Comparison of ENCODE assay signal across 18 mouse cellular contexts in the genomic region with DNA sequence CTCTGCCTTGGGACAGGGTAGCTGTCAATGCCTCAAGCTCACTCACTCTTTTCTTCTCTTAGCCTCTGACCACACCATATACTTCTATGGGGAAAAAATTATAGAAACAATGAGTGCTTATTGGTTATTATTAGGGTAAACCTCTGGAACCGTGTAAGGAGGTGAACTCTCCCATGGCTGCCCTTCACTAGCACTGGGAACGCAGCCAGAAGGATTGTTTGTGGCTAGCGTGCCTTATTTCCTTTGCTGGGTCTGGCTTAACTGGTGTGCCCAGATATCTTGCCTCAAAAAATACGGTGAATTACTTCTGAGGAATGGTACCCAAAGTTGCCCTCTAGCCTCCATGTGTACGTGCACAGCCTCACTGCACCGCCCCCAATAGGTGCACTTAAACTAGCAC. TPM values are rescaled to one million over a fixed set of nuclear protein-coding genes. Genes with fewer than 3 reads are reported as not detected.
DNase-seq lines count a peak whose midpoint lies in the region; ATAC-seq lines count a peak whose summit lies in the region.
"Had no signal": no experiment of that assay in that cellular context is flagged by ENCODE, and none has a peak within 500 bp of the region (broad histone marks: within the 10 kb centered on the region; RNA-seq: fewer than 3 reads in every experiment).

No protein-coding gene starts in this region.

- peak; percentile 19; the same call in 1 of the 2 replicates for ATAC-seq in lung, embryonic 15.5 days (ENCODE audit: borderline replicate concordance, extremely low read depth, low FRiP score, low TSS enrichment)

- no peaks in the 10 kb centered on the region for H3K9me3 ChIP-seq in lung, embryonic 15.5 days
- H3K9me3 ChIP-seq: forebrain, embryonic 12.5 days; liver, embryonic 13.5 days; stomach, embryonic 15.5 days had no signal

- H3K4me2 ChIP-seq in lung, embryonic 15.5 days = no peak overlapping the region
- H3K4me2 ChIP-seq: forebrain, embryonic 12.5 days; limb, embryonic 12.5 days; liver, embryonic 13.5 days; stomach, embryonic 15.5 days had no signal

- peaks cover 40% of the 10 kb centered on the region for H3K4me1 ChIP-seq in lung, embryonic 15.5 days
- H3K4me1 ChIP-seq: forebrain, embryonic 12.5 days; limb, embryonic 12.5 days; liver, embryonic 13.5 days had no signal

- H3K27ac ChIP-seq in lung, embryonic 15.5 days = 0 out of 2 replicates have a peak overlapping the region, but pooled peaks have one; percentile 1
- H3K27ac ChIP-seq: forebrain, embryonic 12.5 days; heart, adult 2 months; hindbrain, embryonic 10.5 days; layer of hippocampus, adult 2 months; left cerebral cortex, adult 2 months; limb, embryonic 12.5 days; liver, embryonic 13.5 days; stomach, embryonic 15.5 days had no signal

- H3K36me3 ChIP-seq in lung, embryonic 15.5 days = peaks cover 17% of the 10 kb centered on the region
- H3K36me3 ChIP-seq: forebrain, embryonic 12.5 days; hindbrain, embryonic 10.5 days; limb, embryonic 12.5 days; liver, embryonic 13.5 days; stomach, embryonic 15.5 days had no signal

- 57% methylated on average over 6 of the region's 6 CpGs for WGBS in lung, embryonic 15.5 days

- peak; percentile 44 for DNase-seq in adrenal gland, postnatal 14 days
- no peak for DNase-seq in adrenal gland, adult 8-10 months
- DNase-seq in lung, postnatal 4 days = no peak
- DNase-seq in adipocyte (ENCODE audit: low spot score) = peak; percentile 85
- peak; percentile 54 for DNase-seq in kidney, postnatal 10 days
- DNase-seq in embryo, embryonic 10.5 days (ENCODE audit: low spot score) = no peak
- no peak for DNase-seq in testis, postnatal 14 days (ENCODE audit: low spot score)
- DNase-seq: cerebellum, adult 9-11 months; gastrocnemius, postnatal 10 days; heart, adult 2 months; liver, embryonic 13.5 days had no signal

- no peak overlapping the region for H3K9ac ChIP-seq in lung, embryonic 15.5 days
- H3K9ac ChIP-seq: forebrain, embryonic 12.5 days; limb, embryonic 12.5 days; liver, embryonic 13.5 days; stomach, embryonic 15.5 days had no signal

- H3K4me3 ChIP-seq in lung, embryonic 15.5 days = no peak overlapping the region
- H3K4me3 ChIP-seq: forebrain, embryonic 12.5 days; heart, adult 2 months; hindbrain, embryonic 10.5 days; layer of hippocampus, adult 2 months; left cerebral cortex, adult 2 months; limb, embryonic 12.5 days; liver, embryonic 13.5 days; stomach, embryonic 15.5 days had no signal

- no peaks in the 10 kb centered on the region for H3K27me3 ChIP-seq in lung, embryonic 15.5 days
- H3K27me3 ChIP-seq: forebrain, embryonic 12.5 days; limb, embryonic 12.5 days; liver, embryonic 13.5 days; stomach, embryonic 15.5 days had no signal

RNA-seq across cellular contexts. Expression of a gene that starts 43.4 kb away (rescaled TPM):
- total RNA-seq in adrenal gland, postnatal 14 days (2021) = 20.6 and 25.0 TPM in 2 replicates
- total RNA-seq in adrenal gland, adult 8-10 months (2022) = 1 to 10 TPM; 5.3 to 7.2 (median 5.8) TPM
- 17.7 and 23.2 TPM in 2 replicates for polyA plus RNA-seq in lung, embryonic 15.5 days (2015; fragmentation: Nextera tagmentation; extraction: Ambion mirVana)

Comparison
In these comparisons a context has a peak if more than half of its experiments do, and no peak if none do; other contexts are left out.
1. DNase-seq: peak in adrenal gland, postnatal 14 days (single experiment), adipocyte (single experiment) and kidney, postnatal 10 days (single experiment); none in adrenal gland, adult 8-10 months (single experiment), lung, postnatal 4 days (0 of 2), embryo, embryonic 10.5 days (single experiment) and testis, postnatal 14 days (single experiment).